Mouse (Mus musculus) cerebellum, postnatal 10 days (tissue): ENCODE data around the gene Itk.

Experiments
- DNase-seq, 2 experiments: peaks; one replicate each; pipeline ENCODE4 v3.0.0; 2021; ENCODE audit warnings: mixed read lengths in 2 of 2

Gene Itk

DNA sequence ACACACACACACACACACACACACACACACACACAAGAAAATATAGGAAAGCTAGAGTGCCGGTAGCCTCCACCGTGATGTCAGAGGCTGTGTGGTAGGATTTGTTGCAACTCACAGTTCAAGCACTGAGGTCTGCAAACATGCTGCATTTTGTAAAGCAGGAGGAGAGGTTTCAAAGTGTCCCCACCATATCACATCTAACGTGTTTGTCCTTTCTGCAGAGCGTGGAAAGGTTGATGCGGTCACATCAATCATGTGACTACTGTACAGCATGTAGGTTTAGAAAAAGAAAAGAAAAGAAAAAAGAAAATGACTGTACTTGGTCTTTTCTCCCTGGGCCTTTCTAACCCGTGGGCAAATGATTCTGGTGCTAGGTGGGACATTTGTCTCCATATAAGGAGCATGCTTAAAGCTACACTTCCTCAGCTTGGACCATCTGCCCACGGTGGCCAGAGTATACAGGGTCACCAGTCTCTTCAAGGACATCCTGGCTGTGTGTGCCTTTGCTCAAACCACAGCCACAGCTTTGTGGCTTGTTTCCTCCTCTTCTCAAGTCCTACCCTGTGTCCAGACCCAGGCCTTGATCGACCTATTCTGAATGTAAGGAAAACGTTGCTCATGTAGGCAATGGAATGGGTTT, 83.3 kb downstream of the Itk start:
- no peak for DNase-seq

DNA sequence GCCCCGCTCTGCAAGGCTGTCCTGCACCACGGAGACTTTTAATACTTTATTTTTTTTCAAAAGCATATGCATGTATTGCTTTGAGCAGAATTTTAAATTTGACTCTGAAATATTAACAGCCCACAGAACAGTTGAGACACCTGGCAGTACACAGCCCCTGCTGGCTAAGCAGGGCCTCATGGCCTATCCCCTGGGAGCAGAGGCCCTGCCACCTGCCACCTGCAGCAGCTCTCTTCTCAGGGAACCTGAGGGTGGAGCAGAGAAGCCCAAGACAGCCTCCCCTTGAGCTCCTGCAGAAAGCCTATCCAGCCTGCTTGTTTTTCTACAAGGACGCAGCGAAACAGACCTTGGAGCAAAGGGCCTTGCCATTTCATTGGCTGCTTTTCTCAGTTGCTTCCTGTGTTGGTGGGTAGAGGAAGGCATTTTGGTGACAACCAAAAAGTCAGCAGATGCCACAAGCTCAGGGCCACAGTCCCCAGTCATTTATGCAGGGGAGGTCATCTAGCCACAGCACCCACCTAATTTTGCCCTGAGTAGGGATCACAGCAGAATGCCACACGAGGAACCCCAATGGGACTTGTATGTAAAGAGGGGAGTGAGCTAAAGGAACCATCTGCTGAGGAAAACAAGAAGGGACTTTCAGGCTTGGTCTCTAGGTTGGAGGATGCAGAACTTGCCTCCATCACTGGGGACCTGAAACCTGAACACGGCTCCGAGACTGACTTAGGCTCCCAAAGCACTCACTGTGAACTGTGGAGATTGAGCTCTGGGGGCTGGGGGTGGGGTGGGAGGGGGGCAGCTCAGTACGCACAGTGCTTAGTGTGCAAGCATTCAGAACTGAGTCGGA, 84.2 kb downstream of the Itk start:
- DNase-seq: no peak

GRCm38 (mm10) chr11:46304093-46304492, 85.2 kb downstream of the Itk start:
- no peak for DNase-seq

DNA sequence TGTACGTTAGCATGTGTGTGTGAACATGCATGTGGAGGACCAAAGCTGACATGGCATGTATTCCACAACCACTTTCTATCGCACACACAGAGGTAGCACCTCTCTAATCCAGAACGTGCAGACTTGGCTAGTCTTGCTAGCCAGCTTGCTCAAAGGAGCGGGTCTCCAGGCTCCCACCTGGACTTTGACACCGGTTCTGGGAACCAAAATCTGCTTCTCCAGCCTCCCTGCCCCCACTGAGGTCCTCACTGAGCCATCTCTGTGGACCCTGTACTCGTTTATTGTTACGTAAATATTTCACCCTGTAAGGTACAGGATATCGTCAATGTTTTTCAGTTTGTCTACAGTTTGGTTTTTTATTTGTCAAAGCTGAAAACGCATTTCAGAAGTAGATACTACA, 86.8 kb downstream of the Itk start:
- peak in 1 of 2 experiments; percentile 26 for DNase-seq

- peak in 1 of 2 experiments; percentile 17 for DNase-seq
Observed at GRCm38 (mm10) chr11:46301579-46302248, 87.6 kb downstream of the Itk start.

DNA sequence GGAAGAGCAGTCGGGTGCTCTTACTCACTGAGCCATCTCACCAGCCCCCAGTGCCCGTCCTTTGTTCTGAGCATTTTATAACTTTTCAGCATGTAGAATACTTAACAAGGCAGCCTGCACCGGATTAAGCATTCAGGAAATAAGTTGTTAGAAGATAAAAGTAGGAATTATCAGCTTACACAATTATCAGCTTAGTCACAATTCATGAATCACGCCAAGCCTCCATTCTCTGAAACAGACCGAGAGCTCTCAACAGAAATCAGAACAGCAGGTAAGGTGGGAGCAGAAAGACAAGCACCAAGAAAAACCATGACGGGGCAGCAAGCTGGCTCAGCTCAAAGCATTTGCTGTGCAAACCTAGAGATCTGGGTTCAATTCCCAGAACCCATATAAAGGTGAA, 89.4 kb downstream of the Itk start:
- no peak for DNase-seq

GRCm38 (mm10) chr11:46298889-46299785, 90.2 kb downstream of the Itk start:
- peak; percentile 32 to 56 for DNase-seq

DNA sequence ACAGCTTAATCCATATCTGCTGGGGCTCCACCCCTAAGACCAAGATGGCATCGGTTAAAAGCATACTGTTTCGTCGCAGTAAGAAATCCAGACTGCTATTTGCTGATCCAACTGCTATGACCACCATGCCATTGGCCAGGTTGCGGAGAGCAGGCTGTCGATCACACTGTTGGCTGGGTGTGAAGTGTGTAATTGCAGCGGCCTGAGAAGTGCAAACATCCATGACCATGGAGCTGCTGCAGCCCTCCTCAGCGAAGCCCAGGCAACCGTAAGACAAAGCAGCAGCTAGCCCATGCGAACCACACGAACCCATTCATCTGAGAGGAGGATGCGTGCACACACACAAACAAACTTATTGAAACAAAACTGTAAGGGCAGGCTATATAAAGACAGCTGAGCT, 94.9 kb downstream of the Itk start:
- DNase-seq: peak; percentile 33 to 42

DNA sequence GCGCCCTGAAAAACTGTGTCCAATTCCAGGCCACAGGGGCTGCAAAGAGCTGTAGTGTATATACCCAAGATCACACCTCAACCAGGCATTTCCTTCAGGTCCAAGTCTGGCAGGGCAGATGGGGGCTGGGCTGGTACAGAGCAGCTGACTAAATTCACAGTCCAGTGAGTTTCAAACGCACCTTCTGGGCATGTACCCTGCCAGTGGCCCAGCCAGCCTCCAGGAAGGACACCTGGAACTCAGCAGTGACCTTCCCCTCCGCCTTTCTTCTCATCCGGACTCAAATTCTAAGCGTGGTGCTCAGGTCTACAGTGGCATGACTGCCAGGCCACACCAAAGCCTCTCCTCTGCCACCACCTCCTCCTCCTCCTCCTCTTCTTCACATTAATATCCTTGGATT, 95.8 kb downstream of the Itk start:
- peak; percentile 74 to 75 for DNase-seq

DNA sequence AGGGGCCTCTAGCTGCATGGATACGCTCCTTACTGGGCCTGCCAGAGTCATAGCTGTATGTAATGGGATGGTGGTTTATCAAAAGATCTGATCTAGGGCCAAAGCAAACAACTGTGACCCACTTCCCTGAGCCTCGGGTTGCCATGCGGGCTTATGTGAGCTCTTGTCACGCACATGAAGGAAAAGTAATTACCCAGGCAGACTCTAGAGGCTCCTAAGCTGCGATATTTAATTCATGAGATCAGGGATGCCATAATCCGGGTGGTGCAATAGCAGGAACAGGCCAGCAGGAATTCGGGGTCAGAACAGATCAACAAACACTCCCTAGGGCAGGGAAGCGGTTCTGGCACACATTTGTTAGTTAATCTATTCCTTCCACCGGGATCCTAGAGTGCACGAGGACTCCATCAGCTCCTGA, 98.3 kb downstream of the Itk start:
- peak; percentile 19 to 35 for DNase-seq

- DNase-seq: no peak
Observed at GRCm38 (mm10) chr11:46289561-46289960, 99.8 kb downstream of the Itk start.

DNA sequence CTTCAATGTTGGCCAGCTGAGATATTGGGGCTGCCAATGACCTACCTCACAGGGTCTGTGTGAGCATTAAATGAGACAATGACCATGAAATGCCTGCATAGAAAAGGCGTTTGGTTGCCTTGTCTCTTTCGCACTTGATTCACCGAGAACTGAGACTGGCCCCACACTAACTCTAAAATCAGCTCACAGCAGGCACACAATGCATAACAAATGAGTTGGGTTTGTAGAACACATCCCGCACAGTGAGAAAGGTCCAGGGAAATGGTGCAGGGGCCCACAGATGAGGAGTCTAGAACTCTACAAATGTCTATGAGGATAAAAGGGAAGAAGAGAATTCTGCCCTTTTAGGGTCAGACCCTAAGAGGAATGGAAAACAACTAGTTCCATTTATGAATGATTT, 100.3 kb downstream of the Itk start:
- no peak for DNase-seq

- no peak for DNase-seq
Observed at GRCm38 (mm10) chr11:46288091-46288490, 101.2 kb downstream of the Itk start.

DNA sequence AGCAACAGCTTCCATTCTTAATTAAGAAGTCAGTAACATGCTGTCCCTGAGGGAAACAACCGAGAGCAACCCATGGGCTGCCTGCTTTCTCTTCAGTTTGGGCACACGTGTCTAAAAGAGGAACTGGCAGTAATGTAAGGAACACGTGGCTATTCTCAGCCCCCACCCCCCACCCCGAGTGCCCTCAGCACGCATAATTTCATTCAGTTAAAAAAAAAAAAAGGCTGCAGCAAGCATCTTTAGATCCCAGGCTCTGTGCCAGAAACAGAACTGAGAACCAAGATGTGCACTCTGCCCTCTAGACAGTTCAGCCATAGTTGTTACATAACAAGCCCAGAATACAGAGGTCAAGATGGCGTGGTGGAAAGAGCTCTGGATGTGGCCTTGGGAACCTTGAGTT, 102.5 kb downstream of the Itk start:
- DNase-seq: peak; percentile 32 to 43

DNA sequence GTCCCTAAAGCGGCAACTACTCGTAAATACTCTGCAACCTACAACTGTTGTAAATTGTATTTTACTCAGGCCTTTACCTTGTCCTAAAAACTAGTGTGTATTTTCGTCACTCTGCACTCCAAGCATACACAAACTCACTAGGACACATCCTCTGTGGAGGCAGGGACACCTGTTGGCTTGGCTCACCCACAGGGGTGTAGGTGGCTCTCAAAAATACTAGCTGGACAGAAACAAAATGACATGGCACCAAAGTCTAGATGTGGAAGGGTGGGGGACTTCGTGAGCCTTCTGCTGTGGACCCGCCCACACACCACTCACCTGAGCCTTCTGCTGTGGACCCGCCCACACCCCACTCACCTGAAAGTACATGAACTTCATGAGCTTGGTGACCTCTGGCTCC, 105.5 kb downstream of the Itk start:
- no peak for DNase-seq

DNA sequence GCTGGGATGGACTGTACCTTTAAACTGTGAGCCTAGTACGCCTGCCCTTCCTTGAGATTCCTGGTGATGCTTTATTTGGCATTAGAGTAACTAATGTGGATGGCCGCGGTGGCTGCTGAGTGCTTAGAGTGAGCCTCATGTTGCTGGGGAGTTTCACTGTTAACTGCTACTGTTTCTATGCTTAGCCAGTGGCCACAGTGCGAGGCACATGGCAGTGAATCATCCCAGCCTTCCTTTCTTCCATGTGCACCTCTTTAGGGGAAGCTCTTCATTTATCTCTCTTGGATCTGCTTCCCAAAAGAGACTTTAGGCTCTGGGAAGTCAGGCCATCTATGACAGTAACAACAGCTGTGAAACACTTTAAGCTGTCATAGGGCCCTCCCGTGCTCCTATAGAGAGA, 106.7 kb downstream of the Itk start:
- DNase-seq: no peak

GRCm38 (mm10) chr11:46278709-46279108, 110.6 kb downstream of the Itk start:
- no peak for DNase-seq

DNA sequence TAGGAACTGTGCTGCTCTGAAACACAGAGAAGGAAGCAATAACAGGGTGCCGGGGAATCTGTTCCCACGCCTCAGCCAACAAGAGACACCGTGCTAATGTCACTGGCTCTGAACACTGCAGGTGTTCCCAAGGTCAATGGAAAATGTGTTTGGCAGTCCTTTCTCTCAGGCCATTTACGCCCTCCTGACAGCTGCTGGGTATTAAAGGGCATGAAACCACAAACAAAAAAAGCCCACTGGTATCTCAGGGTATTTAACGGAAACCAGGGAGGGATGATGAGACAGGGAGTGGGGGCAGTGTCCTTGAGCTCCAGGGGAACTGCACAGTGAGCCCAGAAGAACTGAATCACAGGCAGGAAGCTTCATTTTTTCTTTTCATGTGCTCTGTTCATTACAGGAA, 111.2 kb downstream of the Itk start:
- DNase-seq: no peak

- DNase-seq: peak; percentile 48 to 69
Observed at GRCm38 (mm10) chr11:46276778-46277177, 112.5 kb downstream of the Itk start.

DNA sequence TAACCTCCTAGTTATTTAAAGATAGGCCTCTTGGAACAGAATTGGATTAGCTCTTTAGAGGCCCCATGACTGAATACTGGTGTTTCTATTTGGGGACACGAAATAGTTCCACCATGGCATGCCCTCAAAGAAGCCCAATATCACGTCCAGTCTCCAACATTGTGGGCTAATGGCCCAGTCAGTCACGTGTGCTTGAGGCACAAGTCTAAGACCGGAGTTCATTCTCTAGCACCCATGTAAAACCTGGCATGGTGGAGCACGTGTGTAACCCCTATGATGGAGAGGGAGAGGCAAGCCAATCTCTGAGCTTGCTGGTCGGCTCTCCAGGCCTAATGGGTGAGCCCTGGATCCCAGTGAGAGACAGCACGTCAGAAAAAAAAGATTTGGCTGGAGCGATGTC, 113.1 kb downstream of the Itk start:
- no peak for DNase-seq

DNA sequence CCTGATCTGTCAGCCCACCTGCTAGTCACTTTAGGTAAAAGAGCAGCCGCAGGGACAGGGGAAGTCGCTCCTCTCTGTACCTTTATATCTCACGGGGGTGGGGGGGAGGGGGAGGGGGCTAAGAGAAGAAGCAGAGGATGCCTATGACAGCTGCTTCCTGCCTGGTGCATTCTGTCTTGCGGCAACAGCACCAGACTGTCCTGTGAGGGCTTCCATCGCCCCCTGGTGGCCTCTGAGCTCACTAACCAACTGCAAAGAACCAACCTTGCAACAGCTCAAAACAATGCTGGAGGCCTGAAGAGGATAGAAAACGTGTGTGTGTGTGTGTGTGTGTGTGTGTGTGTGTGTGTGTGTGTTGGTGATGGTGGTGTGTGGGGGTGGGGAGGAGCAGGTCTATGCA, 114.0 kb downstream of the Itk start:
- DNase-seq: peak; percentile 87 to 89
